Mouse (Mus musculus): ENCODE results near the gene Sema4g. TPM values are rescaled to one million over a fixed set of nuclear protein-coding genes. Genes with fewer than 3 reads are reported as not detected.
A peak's percentile ranks its signal among the peaks of the same experiment; 100 is the strongest.

Gene Sema4g
- polyA plus RNA-seq, 1 experiment from 2014 or later: 4.9 TPM

DNA sequence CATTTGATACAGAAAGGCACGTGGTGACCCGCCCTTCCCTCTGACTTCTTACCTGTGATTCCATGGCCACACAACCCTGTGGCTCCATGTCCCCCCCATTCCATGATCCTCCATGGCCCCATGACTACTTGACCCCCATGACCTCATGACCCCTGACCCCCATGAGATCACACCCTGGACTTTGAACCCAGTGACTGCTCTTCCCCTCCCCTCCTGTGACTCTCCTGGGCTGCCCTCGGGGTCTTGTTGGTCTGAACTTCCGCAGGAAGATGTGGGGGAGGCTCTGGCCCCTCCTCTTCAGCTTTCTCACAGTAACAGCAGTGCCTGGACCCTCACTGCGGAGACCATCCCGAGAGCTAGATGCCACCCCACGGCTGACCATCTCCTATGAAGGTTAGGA lies 3.3 kb downstream of the Sema4g start:
- peaks cover 13% of the 10 kb centered on the region for H3K4me1 ChIP-seq (replicated peaks; ENCODE audit: control insufficient read depth, insufficient read depth, low read length)
- no peak overlapping the region for H3K27ac ChIP-seq (ENCODE audit: low read depth, low read length)
- H3K9me3 ChIP-seq (ENCODE audit: control insufficient read depth, low read length): no peaks in the 10 kb centered on the region
- ATAC-seq (replicated peaks; ENCODE audit: low FRiP score) (no peak), DNase-seq (ENCODE audit: low spot score) (peak; percentile 30)
- H3K4me2 ChIP-seq: no peak overlapping the region
- H3K27me3 ChIP-seq (replicated peaks; ENCODE audit: control insufficient read depth, insufficient read depth, low read length): peaks cover 19% of the 10 kb centered on the region
- no peak overlapping the region for H3K4me3 ChIP-seq (ENCODE audit: low read depth, low read length)
- 27% methylated on average over 7 of the region's 7 CpGs for WGBS
- no peaks in the 10 kb centered on the region; the same call in 1 of the 2 replicates for H3K36me3 ChIP-seq (ENCODE audit: control insufficient read depth, insufficient read depth, low read length)
- no peak overlapping the region for H3K9ac ChIP-seq (ENCODE audit: low read depth, low read length)

DNA sequence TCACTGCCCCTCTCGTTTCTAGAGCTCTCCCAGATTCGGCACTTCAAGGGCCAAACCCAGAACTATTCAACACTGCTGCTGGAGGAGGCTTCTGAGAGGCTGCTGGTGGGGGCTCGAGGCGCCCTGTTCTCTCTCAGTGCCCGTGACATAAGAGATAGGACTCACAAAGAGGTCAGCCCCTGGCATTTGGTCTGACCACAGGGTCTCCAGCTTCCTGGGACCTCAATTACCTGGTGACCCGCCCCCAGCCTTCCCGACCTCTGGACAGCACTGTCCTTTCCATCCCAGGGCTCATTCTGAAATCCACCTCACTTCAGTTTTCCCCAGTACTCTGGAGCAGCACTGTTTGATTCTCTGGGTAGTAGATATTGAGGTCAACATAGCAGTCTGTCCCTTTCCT lies 3.8 kb downstream of the Sema4g start:
- H3K27me3 ChIP-seq (replicated peaks; ENCODE audit: control insufficient read depth, insufficient read depth, low read length): peaks cover 19% of the 10 kb centered on the region
- H3K4me3 ChIP-seq (ENCODE audit: low read depth, low read length): no peak overlapping the region
- WGBS: 49% methylated on average over 7 of the region's 7 CpGs
- DNase-seq (ENCODE audit: low spot score): no peak
- peaks cover 13% of the 10 kb centered on the region for H3K4me1 ChIP-seq (replicated peaks; ENCODE audit: control insufficient read depth, insufficient read depth, low read length)
- H3K9me3 ChIP-seq (ENCODE audit: control insufficient read depth, low read length): no peaks in the 10 kb centered on the region
- H3K36me3 ChIP-seq (ENCODE audit: control insufficient read depth, insufficient read depth, low read length): no peaks in the 10 kb centered on the region; the same call in 1 of the 2 replicates
- no peak overlapping the region for H3K27ac ChIP-seq (ENCODE audit: low read depth, low read length)
- ATAC-seq (replicated peaks; ENCODE audit: low FRiP score): no peak
- no peak overlapping the region for H3K9ac ChIP-seq (ENCODE audit: low read depth, low read length)
- no peak overlapping the region for H3K4me2 ChIP-seq

DNA sequence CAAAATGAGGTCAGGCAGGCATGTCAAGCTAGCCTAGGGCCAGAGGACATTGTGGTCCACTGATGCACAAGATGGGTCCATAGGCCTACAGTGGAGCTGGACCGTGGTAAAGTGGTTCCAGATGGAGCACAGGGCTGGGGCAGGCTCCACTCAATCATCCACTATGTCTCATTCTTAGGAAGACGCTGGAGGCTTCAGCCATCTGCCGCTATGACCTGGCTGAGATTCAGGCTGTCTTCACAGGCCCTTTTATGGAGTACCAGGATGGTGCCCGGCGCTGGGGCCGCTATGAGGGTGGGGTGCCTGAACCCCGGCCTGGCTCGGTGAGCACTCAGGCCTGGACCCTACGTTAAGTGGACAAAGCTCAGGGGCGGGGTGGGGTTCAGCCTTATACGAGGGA lies 8.9 kb downstream of the Sema4g start:
- no peak overlapping the region for H3K27ac ChIP-seq (ENCODE audit: low read depth, low read length)
- no peak overlapping the region for H3K4me3 ChIP-seq (ENCODE audit: low read depth, low read length)
- H3K4me1 ChIP-seq (replicated peaks; ENCODE audit: control insufficient read depth, insufficient read depth, low read length): peaks cover 3% of the 10 kb centered on the region; the same call in 1 of the 2 replicates
- H3K9me3 ChIP-seq (ENCODE audit: control insufficient read depth, low read length): no peaks in the 10 kb centered on the region
- DNase-seq (ENCODE audit: low spot score) (no peak), ATAC-seq (replicated peaks; ENCODE audit: low FRiP score) (no peak)
- H3K27me3 ChIP-seq (replicated peaks; ENCODE audit: control insufficient read depth, insufficient read depth, low read length): no peaks in the 10 kb centered on the region
- 83% methylated on average over 11 of the region's 11 CpGs for WGBS
- H3K36me3 ChIP-seq (ENCODE audit: control insufficient read depth, insufficient read depth, low read length): peaks cover 8% of the 10 kb centered on the region; the same call in 1 of the 2 replicates
- H3K4me2 ChIP-seq: no peak overlapping the region
- no peak overlapping the region for H3K9ac ChIP-seq (ENCODE audit: low read depth, low read length)

DNA sequence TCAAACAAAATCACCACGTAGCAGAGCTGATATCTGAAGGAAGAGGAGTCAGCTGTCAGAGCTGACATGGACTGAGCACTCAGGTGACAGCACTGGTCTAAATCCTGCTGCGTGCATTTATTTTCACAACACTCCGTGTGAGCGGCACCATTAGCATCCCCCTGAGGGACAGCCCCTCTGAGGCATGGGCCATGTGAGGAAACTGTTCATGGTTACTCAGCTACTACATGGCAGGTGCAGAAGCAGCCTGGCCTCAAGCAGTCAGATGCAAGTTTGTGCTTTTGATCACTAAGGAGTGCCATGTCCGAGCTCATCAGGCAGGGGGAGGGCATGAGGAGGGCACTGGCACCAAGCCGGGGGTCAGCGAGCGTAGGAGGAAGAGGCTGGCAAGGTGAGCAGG lies 10.7 kb downstream of the Sema4g start:
- no peak for DNase-seq (ENCODE audit: low spot score)
- ATAC-seq (replicated peaks; ENCODE audit: low FRiP score): no peak
- Histone ChIP-seq H3K9ac (ENCODE audit: low read depth, low read length) (no peak overlapping the region), H3K9me3 (ENCODE audit: control insufficient read depth, low read length) (no peaks in the 10 kb centered on the region), H3K36me3 (ENCODE audit: control insufficient read depth, insufficient read depth, low read length) (peaks cover 14% of the 10 kb centered on the region; the same call in 1 of the 2 replicates), H3K4me2 (no peak overlapping the region), H3K4me3 (ENCODE audit: low read depth, low read length) (no peak overlapping the region), H3K27ac (ENCODE audit: low read depth, low read length) (no peak overlapping the region), H3K27me3 (replicated peaks; ENCODE audit: control insufficient read depth, insufficient read depth, low read length) (no peaks in the 10 kb centered on the region), H3K4me1 (replicated peaks; ENCODE audit: control insufficient read depth, insufficient read depth, low read length) (peaks cover 3% of the 10 kb centered on the region; the same call in 1 of the 2 replicates)
- 84% methylated on average over 8 of the region's 8 CpGs for WGBS

DNA sequence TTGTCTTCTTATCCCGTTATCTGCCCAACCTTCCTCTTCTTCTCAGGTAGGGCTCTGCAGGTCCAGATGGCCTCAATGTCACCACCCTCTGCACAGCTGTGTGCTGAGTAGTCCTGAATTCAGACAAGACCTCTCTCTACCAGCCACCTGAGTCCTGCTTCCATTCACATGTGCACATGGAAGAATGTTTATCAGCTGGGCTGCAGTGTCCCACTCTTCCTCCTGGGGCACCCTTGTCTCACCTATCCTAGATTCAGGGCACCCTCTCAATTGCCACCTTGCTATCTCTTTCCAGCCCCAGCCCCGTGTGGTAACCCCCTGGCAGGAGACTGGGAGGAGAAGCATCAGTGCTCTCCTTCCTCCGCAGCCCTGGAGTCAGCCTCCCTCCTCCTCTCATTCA lies 13.4 kb downstream of the Sema4g start:
- Histone ChIP-seq H3K36me3 (ENCODE audit: control insufficient read depth, insufficient read depth, low read length) (peaks cover 16% of the 10 kb centered on the region), H3K4me3 (ENCODE audit: low read depth, low read length) (no peak overlapping the region), H3K9me3 (ENCODE audit: control insufficient read depth, low read length) (no peaks in the 10 kb centered on the region), H3K9ac (ENCODE audit: low read depth, low read length) (no peak overlapping the region), H3K4me1 (replicated peaks; ENCODE audit: control insufficient read depth, insufficient read depth, low read length) (peaks cover 11% of the 10 kb centered on the region), H3K27me3 (replicated peaks; ENCODE audit: control insufficient read depth, insufficient read depth, low read length) (no peaks in the 10 kb centered on the region), H3K4me2 (no peak overlapping the region), H3K27ac (ENCODE audit: low read depth, low read length) (no peak overlapping the region)
- no peak for ATAC-seq (replicated peaks; ENCODE audit: low FRiP score)
- DNase-seq (ENCODE audit: low spot score): no peak
- 62% methylated on average over 3 of the region's 3 CpGs for WGBS

DNA sequence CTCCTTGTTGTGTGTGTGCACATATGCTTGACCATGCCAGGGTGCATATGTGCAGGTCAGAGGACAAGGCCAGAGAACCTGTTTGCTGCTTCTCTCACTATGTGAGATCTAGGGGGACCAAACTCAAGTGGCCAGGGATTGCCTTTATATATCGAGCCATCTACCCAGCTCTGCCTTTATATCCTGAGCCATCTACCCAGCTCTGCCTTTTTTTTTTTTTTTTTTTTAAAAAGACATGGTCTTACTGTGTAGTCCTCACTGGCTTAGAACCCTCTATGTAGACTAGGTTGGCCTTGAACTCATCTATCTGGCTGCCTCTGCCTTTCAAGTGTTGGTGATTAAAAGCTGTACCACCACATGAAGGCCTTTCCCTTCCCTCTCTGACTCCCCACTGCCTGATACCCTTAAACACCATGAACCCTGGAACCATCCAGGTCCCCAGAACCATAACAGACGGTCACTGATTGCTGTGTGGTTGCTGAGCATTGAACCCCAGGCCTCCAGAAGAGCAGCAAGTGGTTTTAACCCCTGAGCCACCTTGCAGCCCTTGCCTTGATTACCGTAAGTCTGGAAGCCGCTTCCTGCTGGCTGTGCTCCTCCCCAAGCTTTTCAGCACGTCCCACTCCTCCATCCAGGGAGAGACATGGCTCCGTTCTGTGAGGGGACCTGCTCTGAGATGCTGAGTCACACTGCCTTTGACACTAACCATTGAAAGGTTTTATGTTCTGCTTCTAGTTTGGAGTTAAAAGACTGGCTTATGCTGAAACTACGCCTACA lies 15.0 kb downstream of the Sema4g start:
- H3K9ac ChIP-seq (ENCODE audit: low read depth, low read length): no peak overlapping the region
- H3K4me3 ChIP-seq (ENCODE audit: low read depth, low read length): no peak overlapping the region
- H3K9me3 ChIP-seq (ENCODE audit: control insufficient read depth, low read length): no peaks in the 10 kb centered on the region
- peaks cover 27% of the 10 kb centered on the region for H3K36me3 ChIP-seq (ENCODE audit: control insufficient read depth, insufficient read depth, low read length)
- H3K4me2 ChIP-seq: no peak overlapping the region
- no peak for ATAC-seq (replicated peaks; ENCODE audit: low FRiP score)
- no peaks in the 10 kb centered on the region for H3K27me3 ChIP-seq (replicated peaks; ENCODE audit: control insufficient read depth, insufficient read depth, low read length)
- 91% methylated on average over 7 of the region's 7 CpGs for whole genome bisulfite sequencing
- peaks cover 20% of the 10 kb centered on the region for H3K4me1 ChIP-seq (replicated peaks; ENCODE audit: control insufficient read depth, insufficient read depth, low read length)
- no peak overlapping the region for H3K27ac ChIP-seq (ENCODE audit: low read depth, low read length)
- DNase-seq (ENCODE audit: low spot score): no peak

DNA sequence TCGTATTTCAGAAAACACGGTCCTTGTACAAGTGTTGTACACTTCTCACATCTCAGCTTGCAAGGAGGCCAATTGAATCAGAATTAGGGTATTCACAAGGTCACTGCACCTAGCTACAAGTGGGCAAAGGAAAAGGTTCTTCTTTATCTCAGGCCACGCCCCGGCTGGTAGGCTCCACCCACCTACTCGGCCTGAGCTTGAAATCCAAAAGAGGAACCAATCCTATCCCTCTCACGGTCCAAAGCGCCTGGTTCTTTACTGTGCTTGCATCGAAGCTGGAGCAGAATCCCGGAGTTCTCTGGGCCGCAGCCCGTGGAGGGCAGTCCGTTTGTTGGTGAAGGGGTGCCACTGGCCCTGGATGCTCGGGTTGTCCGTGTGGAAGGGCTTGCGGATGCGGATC lies 16.5 kb downstream of the Sema4g start, which contains the start of gene Twnk:
Gene Twnk (plus strand): TSS at position 220 of the 400 bp plus-strand sequence.
- H3K4me1 ChIP-seq (replicated peaks; ENCODE audit: control insufficient read depth, insufficient read depth, low read length): peaks cover 20% of the 10 kb centered on the region
- H3K27me3 ChIP-seq (replicated peaks; ENCODE audit: control insufficient read depth, insufficient read depth, low read length): no peaks in the 10 kb centered on the region
- peak within 1 kb of the TSS; percentile 87 for H3K4me2 ChIP-seq
- ATAC-seq (replicated peaks; ENCODE audit: low FRiP score) (peak; percentile 47; the same call in 1 of the 2 replicates), DNase-seq (ENCODE audit: low spot score) (peak; percentile 76)
- H3K36me3 ChIP-seq (ENCODE audit: control insufficient read depth, insufficient read depth, low read length): peaks cover 35% of the 10 kb centered on the region
- H3K27ac ChIP-seq (ENCODE audit: low read depth, low read length): peak within 1 kb of the TSS; percentile 63
- H3K9ac ChIP-seq (ENCODE audit: low read depth, low read length): peak within 1 kb of the TSS; percentile 82
- 9% methylated on average over 16 of the region's 16 CpGs for WGBS
- peak within 1 kb of the TSS; percentile 96 for H3K4me3 ChIP-seq (ENCODE audit: low read depth, low read length)
- no peaks in the 10 kb centered on the region for H3K9me3 ChIP-seq (ENCODE audit: control insufficient read depth, low read length)

DNA sequence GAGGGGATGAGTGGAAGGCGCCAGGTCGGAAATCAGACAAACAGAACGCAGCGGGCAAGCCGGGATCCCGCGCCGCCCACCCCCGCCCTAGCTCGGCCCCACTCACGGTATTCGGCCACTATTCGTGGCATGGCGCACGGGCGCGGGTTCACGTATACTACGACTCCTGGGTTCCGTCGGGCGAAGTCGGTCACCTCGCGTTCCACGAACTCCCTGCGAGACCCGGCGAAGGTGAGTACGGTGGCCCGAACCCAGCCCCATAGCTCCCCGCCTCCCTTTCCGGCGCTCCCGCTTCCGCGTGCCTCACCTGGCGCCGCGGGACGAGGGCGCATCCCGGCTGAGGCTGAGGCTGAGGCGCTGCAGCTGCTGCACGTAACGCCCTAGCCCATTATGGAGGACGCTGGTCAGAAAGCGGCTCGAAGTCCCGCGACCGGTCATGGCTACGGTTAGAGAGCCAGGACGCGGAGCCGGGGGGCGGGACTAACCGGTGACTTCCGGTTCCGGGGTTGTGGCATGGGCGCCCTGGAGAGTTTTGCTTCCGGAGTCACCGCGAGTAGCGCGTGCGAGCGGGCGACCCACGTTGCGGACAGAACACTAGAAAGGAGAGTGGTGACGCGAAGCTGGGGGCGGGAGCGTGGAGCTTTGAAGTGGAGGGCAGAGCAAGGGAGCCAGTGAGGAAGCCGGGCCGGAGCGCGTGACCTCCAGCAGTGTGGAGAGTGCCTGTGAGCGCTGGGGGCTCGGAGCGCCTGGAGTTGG lies 17.2 kb downstream of the Sema4g start, which contains the start of gene Mrpl43:
Gene Mrpl43 (minus strand): TSS at position 486 of the 756 bp plus-strand sequence.
- H3K4me3 ChIP-seq (ENCODE audit: low read depth, low read length): peak within 1 kb of the TSS; percentile 96
- H3K4me2 ChIP-seq: peak within 1 kb of the TSS; percentile 87
- H3K9ac ChIP-seq (ENCODE audit: low read depth, low read length): peak within 1 kb of the TSS; percentile 82
- DNase-seq (ENCODE audit: low spot score) (peak; percentile 97), ATAC-seq (replicated peaks; ENCODE audit: low FRiP score) (peak; percentile 90)
- under 1% methylated on average over 82 of the region's 82 CpGs for WGBS
- no peaks in the 10 kb centered on the region for H3K9me3 ChIP-seq (ENCODE audit: control insufficient read depth, low read length)
- H3K36me3 ChIP-seq (ENCODE audit: control insufficient read depth, insufficient read depth, low read length): peaks cover 37% of the 10 kb centered on the region
- peak within 1 kb of the TSS; percentile 63 for H3K27ac ChIP-seq (ENCODE audit: low read depth, low read length)
- H3K27me3 ChIP-seq (replicated peaks; ENCODE audit: control insufficient read depth, insufficient read depth, low read length): no peaks in the 10 kb centered on the region
- peaks cover 20% of the 10 kb centered on the region for H3K4me1 ChIP-seq (replicated peaks; ENCODE audit: control insufficient read depth, insufficient read depth, low read length)

Measured in liver, embryonic 11.5 days (tissue).